8 mouse cellular contexts compared by ENCODE assay signal in the genomic region with DNA sequence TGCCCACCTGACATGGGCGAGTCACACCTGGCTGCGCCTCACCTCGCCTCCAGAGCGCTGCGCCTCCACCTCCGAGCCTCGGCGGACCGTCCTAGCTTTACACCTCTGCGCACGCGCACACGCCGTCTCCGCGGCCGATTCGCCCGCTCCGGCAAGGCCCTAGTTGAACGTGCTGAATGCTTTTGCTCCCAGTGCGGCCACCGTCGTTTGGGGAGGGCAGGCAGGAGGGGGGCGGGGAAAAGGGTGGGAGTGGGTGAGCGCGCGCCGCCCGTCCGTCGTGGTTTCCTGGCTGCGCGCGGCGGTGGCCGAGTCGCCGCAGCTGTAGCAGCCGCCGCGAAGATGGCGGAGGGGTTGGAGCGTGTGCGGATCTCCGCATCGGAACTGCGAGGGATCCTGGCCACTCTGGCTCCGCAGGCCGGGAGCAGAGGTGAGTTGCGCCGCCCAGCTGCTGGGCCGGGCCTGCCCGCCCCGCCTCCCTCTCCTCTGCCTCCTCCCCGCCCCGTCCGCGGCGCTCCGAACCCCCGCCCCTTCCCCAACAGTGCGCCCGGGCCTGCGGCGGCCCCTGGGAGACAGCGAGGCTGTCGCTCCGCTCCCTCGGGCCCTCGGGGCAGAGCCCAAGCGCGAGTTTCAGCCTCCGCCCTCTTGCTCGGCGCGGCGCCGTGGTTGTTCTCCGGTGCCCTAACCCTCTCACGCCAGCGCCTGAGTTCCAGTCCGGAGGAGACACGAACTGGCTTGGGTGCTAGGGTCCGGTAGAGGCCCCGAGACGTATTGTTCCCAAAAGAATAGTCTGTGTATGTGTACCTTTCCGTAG. TPM values are rescaled to one million over a fixed set of nuclear protein-coding genes. Genes with fewer than 3 reads are reported as not detected.
A peak's percentile ranks its signal among the peaks of the same experiment; 100 is the strongest.
DNase-seq lines count a peak whose midpoint lies in the region; ATAC-seq and TF ChIP-seq lines count a peak whose summit lies in the region.

A gene (plus strand): TSS at position 247 of the 811 bp plus-strand sequence.
A gene (minus strand): TSS at position 372 of the 811 bp plus-strand sequence.

- WGBS in hindbrain, embryonic 13.5 days: under 1% methylated on average over 78 of the region's 88 CpGs

- peak within 1 kb of the TSS; percentile 98 for H3K27ac ChIP-seq in hindbrain, embryonic 13.5 days

- H3K36me3 ChIP-seq in hindbrain, embryonic 13.5 days: peaks cover 10% of the 10 kb centered on the region

- no peak for TF ChIP-seq CTCF in Patski (IDR thresholded peaks at IDR 0.05)

- in situ Hi-C loops in Patski (cut with MboI; ENCODE audit: low pct_unique_long_range_greater_than_20kb): no loop called here

- H3K4me3 ChIP-seq in hindbrain, embryonic 13.5 days: peak within 1 kb of the TSS; percentile 90

- no peaks in the 10 kb centered on the region for H3K9me3 ChIP-seq in hindbrain, embryonic 13.5 days

- H3K27me3 ChIP-seq in Patski: no peaks in the 10 kb centered on the region
- no peaks in the 10 kb centered on the region for H3K27me3 ChIP-seq in hindbrain, embryonic 13.5 days

- DNase-seq in Patski (ENCODE audit: low read depth, low spot score): peak; percentile 64
- peak; percentile 96 to 97 for DNase-seq in cerebellum, postnatal 14 days
- DNase-seq in frontal cortex, postnatal 14 days (ENCODE audit: low spot score in 2 of 2): peak; percentile 85 to 88
- DNase-seq in layer of hippocampus, postnatal 25 days (ENCODE audit: extremely low spot score in 1 of 2, low spot score in 1 of 2): peak; percentile 86 to 94
- peak; percentile 94 for DNase-seq in lung, postnatal 25 days (ENCODE audit: low spot score)
- DNase-seq in retina, embryonic 14.5 days (ENCODE audit: low spot score): peak; percentile 97
- DNase-seq in thymus, postnatal 4 days: peak; percentile 96

- peak within 1 kb of the TSS; percentile 93 for H3K9ac ChIP-seq in hindbrain, embryonic 13.5 days

- POLR2A ChIA-PET in Patski (lab: Charles Lee): interaction anchor here (0.7 to 1.6 kb wide), 6 partner anchors 18 to 245 kb away, joined by 3 to 4 read pairs (median 3); a partner anchor contains a TSS

- CTCF ChIA-PET in Patski (lab: Charles Lee): interaction anchor here (1.1 to 1.5 kb wide), 2 partner anchors 10 to 30 kb away, joined by 3 to 4 read pairs; no protein-coding TSS in a partner anchor

- peak; percentile 83 for ATAC-seq in Patski
- ATAC-seq in hindbrain, embryonic 13.5 days (ENCODE audit: low FRiP score): peak; percentile 94

- H3K4me2 ChIP-seq in hindbrain, embryonic 13.5 days: peak within 1 kb of the TSS; percentile 69

- H3K4me1 ChIP-seq in hindbrain, embryonic 13.5 days (replicated peaks): peaks cover 36% of the 10 kb centered on the region

RNA-seq across cellular contexts. Expression of the first gene that starts in this region (rescaled TPM):
- polyA plus RNA-seq in Patski (2021): 20.5 TPM
- 17.8 and 18.4 TPM in 2 replicates for polyA plus RNA-seq in hindbrain, embryonic 13.5 days (2015; fragmentation: Nextera tagmentation; extraction: Ambion mirVana)
- total RNA-seq in layer of hippocampus, postnatal 25 days (2021): 10 to 100 TPM; 27.9 to 31.2 TPM

RNA-seq across cellular contexts. Expression of the second gene that starts in this region (rescaled TPM):
- polyA plus RNA-seq in Patski (2021): 28.5 TPM
- 34.1 and 34.4 TPM in 2 replicates for polyA plus RNA-seq in hindbrain, embryonic 13.5 days (2015; fragmentation: Nextera tagmentation; extraction: Ambion mirVana)
- 100 to 1,000 TPM; 108 to 109 TPM for total RNA-seq in layer of hippocampus, postnatal 25 days (2021)

Comparison
In these comparisons a context has a peak if more than half of its experiments do, and no peak if none do; other contexts are left out.
1. Peak in every context shown above with its lines: DNase-seq, ATAC-seq, H3K4me3 ChIP-seq and H3K27ac ChIP-seq.